ENCODE assay signal across 8 mouse cellular contexts in the genomic region with DNA sequence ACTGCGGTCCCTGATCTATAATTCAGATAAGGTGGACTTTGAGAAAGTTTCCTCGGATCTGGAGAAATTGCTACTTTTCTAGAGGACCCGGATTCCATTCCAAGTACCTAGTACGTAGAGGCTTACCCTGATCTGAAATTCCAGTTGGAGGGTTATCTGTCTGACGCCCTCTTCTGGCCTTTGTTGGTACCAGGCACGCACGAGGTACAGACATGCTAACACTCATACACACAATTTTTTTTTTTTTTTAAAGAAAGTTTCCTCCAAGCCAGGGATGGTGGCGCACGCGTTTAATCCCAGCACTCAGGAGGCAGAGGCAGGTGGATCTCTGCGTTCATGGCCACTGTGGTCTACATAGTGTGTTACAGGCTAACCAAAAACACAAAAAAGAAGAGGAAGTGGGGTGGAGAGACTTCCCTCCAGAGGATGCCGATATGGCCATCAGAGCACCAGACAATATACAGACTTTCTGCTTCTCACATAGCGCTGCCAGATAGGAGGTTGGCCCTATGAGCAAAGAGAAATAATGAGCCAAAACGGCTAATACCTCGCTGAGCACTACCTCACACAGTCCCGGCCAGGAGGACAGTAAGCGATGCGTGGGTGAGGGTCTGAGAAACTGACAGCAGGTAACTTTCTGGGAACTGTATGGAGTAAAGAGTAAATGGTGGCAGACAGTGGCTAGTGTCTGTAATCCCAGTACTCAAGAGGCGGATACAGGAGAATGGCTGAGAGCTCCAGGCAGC. TPM values are rescaled to one million over a fixed set of nuclear protein-coding genes. Genes with fewer than 3 reads are reported as not detected.
DNase-seq lines count a peak whose midpoint lies in the region; ATAC-seq lines count a peak whose summit lies in the region.

No protein-coding gene starts in this region.

- H3K4me2 ChIP-seq in neural tube, embryonic 11.5 days (ENCODE audit: low read depth), result peak overlapping the region; percentile 77
- peak overlapping the region; percentile 93 for H3K4me2 ChIP-seq in embryonic facial prominence, embryonic 13.5 days
- H3K4me2 ChIP-seq in midbrain, embryonic 12.5 days (replicated peaks), result peak overlapping the region; percentile 89

- DNase-seq in neural tube, embryonic 11.5 days (ENCODE audit: low spot score), result no peak
- no peak for DNase-seq in neural tube, embryonic 10.5 days (ENCODE audit: extremely low spot score, low spot score)
- DNase-seq in ovary, postnatal 14 days (ENCODE audit: low spot score), result no peak
- no peak for DNase-seq in urinary bladder, postnatal 4 days (ENCODE audit: low spot score in 2 of 2)
- DNase-seq in retina, postnatal 1 day, result no peak

- no peaks in the 10 kb centered on the region for H3K36me3 ChIP-seq in neural tube, embryonic 11.5 days (ENCODE audit: control insufficient read depth, insufficient read depth, low read length)
- H3K36me3 ChIP-seq in embryonic facial prominence, embryonic 13.5 days, result no peaks in the 10 kb centered on the region
- no peaks in the 10 kb centered on the region for H3K36me3 ChIP-seq in midbrain, embryonic 12.5 days

- ATAC-seq in neural tube, embryonic 11.5 days (ENCODE audit: insufficient read depth, low FRiP score, low TSS enrichment), result peak; percentile 48; the same call in 1 of the 2 replicates
- ATAC-seq in embryonic facial prominence, embryonic 13.5 days (ENCODE audit: insufficient number of reproducible peaks, insufficient read depth, low FRiP score, low TSS enrichment, low read depth), result no peak
- peak; percentile 14 for ATAC-seq in inflammation-experienced regulatory T-cells, adult 6 months
- ATAC-seq in midbrain, embryonic 12.5 days (ENCODE audit: low FRiP score, low read depth), result peak; percentile 11

- H3K4me3 ChIP-seq in neural tube, embryonic 11.5 days (ENCODE audit: low read depth, low read length), result peak overlapping the region; percentile 51
- peak overlapping the region; percentile 73 for H3K4me3 ChIP-seq in embryonic facial prominence, embryonic 13.5 days
- peak overlapping the region; percentile 81 for H3K4me3 ChIP-seq in midbrain, embryonic 12.5 days

- no peak overlapping the region for H3K9ac ChIP-seq in neural tube, embryonic 11.5 days (ENCODE audit: low read length)
- no peak overlapping the region for H3K9ac ChIP-seq in embryonic facial prominence, embryonic 13.5 days
- no peak overlapping the region for H3K9ac ChIP-seq in midbrain, embryonic 12.5 days (replicated peaks)

- H3K9me3 ChIP-seq in neural tube, embryonic 11.5 days (ENCODE audit: control insufficient read depth, low read length), result no peaks in the 10 kb centered on the region
- H3K9me3 ChIP-seq in embryonic facial prominence, embryonic 13.5 days, result no peaks in the 10 kb centered on the region
- no peaks in the 10 kb centered on the region for H3K9me3 ChIP-seq in midbrain, embryonic 12.5 days

- H3K27ac ChIP-seq in neural tube, embryonic 11.5 days (ENCODE audit: low read depth, low read length), result no peak overlapping the region
- no peak overlapping the region for H3K27ac ChIP-seq in embryonic facial prominence, embryonic 13.5 days
- no peak overlapping the region for H3K27ac ChIP-seq in midbrain, embryonic 12.5 days (replicated peaks)

- H3K27me3 ChIP-seq in neural tube, embryonic 11.5 days (ENCODE audit: control insufficient read depth, insufficient read depth, low read length), result no peaks in the 10 kb centered on the region
- H3K27me3 ChIP-seq in embryonic facial prominence, embryonic 13.5 days, result no peaks in the 10 kb centered on the region
- H3K27me3 ChIP-seq in midbrain, embryonic 12.5 days, result no peaks in the 10 kb centered on the region

- H3K4me1 ChIP-seq in neural tube, embryonic 11.5 days (ENCODE audit: control insufficient read depth, insufficient read depth, low read length), result peaks cover 4% of the 10 kb centered on the region; the same call in 1 of the 2 replicates
- H3K4me1 ChIP-seq in embryonic facial prominence, embryonic 13.5 days, result peaks cover 17% of the 10 kb centered on the region
- H3K4me1 ChIP-seq in midbrain, embryonic 12.5 days, result peaks cover 9% of the 10 kb centered on the region

- WGBS in neural tube, embryonic 11.5 days, result 79% methylated on average over 19 of the region's 19 CpGs
- WGBS in embryonic facial prominence, embryonic 13.5 days, result 76% methylated on average over 19 of the region's 19 CpGs
- 78% methylated on average over 19 of the region's 19 CpGs for WGBS in midbrain, embryonic 12.5 days

RNA-seq across cellular contexts. Expression of gene Pacsin2, which starts 0.7 kb away (rescaled TPM):
- polyA plus RNA-seq in neural tube, embryonic 11.5 days (2014; fragmentation: Nextera tagmentation; extraction: Ambion mirVana), result 43.1 and 46.2 TPM in 2 replicates
- 49.4 and 49.6 TPM in 2 replicates for polyA plus RNA-seq in embryonic facial prominence, embryonic 13.5 days (2015; fragmentation: Nextera tagmentation; extraction: Ambion mirVana)
- polyA plus RNA-seq in inflammation-experienced regulatory T-cells, adult 6 months (2017; shearing (Covaris generic)), result 10 to 100 TPM; 17.1 to 34.5 (median 22.0) TPM
- 43.1 and 43.6 TPM in 2 replicates for polyA plus RNA-seq in midbrain, embryonic 12.5 days (2016; fragmentation: Nextera tagmentation; extraction: Ambion mirVana)

RNA-seq across cellular contexts. Expression of gene Ttll1, which starts 45.6 kb away (rescaled TPM):
- polyA plus RNA-seq in neural tube, embryonic 11.5 days (2014; fragmentation: Nextera tagmentation; extraction: Ambion mirVana), result 33.9 and 38.1 TPM in 2 replicates
- 21.8 and 22.7 TPM in 2 replicates for polyA plus RNA-seq in embryonic facial prominence, embryonic 13.5 days (2015; fragmentation: Nextera tagmentation; extraction: Ambion mirVana)
- polyA plus RNA-seq in inflammation-experienced regulatory T-cells, adult 6 months (2017; shearing (Covaris generic)), result 10 to 100 TPM in 1 of 3 experiments, 1 to 10 TPM in 2; 6.8 to 11.7 (median 9.6) TPM
- 63.2 and 65.9 TPM in 2 replicates for polyA plus RNA-seq in midbrain, embryonic 12.5 days (2016; fragmentation: Nextera tagmentation; extraction: Ambion mirVana)
